Mouse (Mus musculus) forebrain, embryonic 12.5 days (tissue): ENCODE data around the gene Mfrp. TPM values are rescaled to one million over a fixed set of nuclear protein-coding genes. Genes with fewer than 3 reads are reported as not detected.
"Not testable (repeated sequence)": the region's sequence is repeated elsewhere in the genome, so short reads cannot be mapped to it uniquely, and the experiment has no call there.

Source experiments
- ATAC-seq: fragments of 200-750 bp; cut with Nextera tagmentation; 2 replicates; pipeline ENCODE4 v1.8.0; 2017; ENCODE audit warnings: moderate TSS enrichment; ENCODE audit not compliant: low FRiP score
- H3K27ac ChIP-seq: fragments of 300-500 bp; sonication (generic); 2 replicates; pipeline ENCODE4 v1.5.1; 2016; ENCODE audit warnings: mild to moderate bottlenecking
- H3K27me3 ChIP-seq: fragments of 300-500 bp; sonication (generic); 2 replicates; pipeline ENCODE4 v1.6.1; 2016; ENCODE audit warnings: mild to moderate bottlenecking
- H3K36me3 ChIP-seq: fragments of 300-500 bp; sonication (generic); replicated peaks from 2 replicates; pipeline ENCODE4 v1.6.1; 2016; ENCODE audit warnings: mild to moderate bottlenecking
- H3K4me1 ChIP-seq: fragments of 300-500 bp; sonication (generic); 2 replicates; pipeline ENCODE4 v1.6.1; 2016
- H3K4me2 ChIP-seq: fragments of 300-500 bp; sonication (generic); 2 replicates; pipeline ENCODE4 v1.6.1; 2016; ENCODE audit warnings: mild to moderate bottlenecking, moderate library complexity
- H3K4me3 ChIP-seq: fragments of 300-500 bp; sonication (generic); replicated peaks from 2 replicates; pipeline ENCODE4 v1.5.1; 2016; ENCODE audit warnings: mild to moderate bottlenecking
- H3K9ac ChIP-seq: fragments of 300-500 bp; sonication (generic); 2 replicates; pipeline ENCODE4 v1.6.1; 2016; ENCODE audit warnings: mild to moderate bottlenecking
- H3K9me3 ChIP-seq: fragments of 300-500 bp; sonication (generic); 2 replicates; pipeline ENCODE4 v1.6.1; 2016
- WGBS: fragments of 180-500 bp; shearing (Covaris S2); methylation state at CpG from one replicate; pipeline ENCODE4 v1.1.7; 2016; 5-methylcytosine and 5-hydroxymethylcytosine counted together
- polyA plus RNA-seq: library from polyadenylated mRNA; unstranded; fragments of >200 nt; fragmentation: Nextera tagmentation; extraction: Ambion mirVana; gene quantifications from 2 replicates; pipeline ENCODE4 v1.2.1, GENCODE M21; 2016

Mfrp gene
- polyA plus RNA-seq, 1 experiment from 2014 or later, result 0.33 TPM

- H3K9me3 ChIP-seq, result no peaks in the 10 kb centered on the region
- H3K9ac ChIP-seq, result peak overlapping the region; percentile 39
- WGBS, result 38% methylated on average over 9 of the region's 9 CpGs
- ATAC-seq, result no peak
- H3K4me2 ChIP-seq, result peak overlapping the region; percentile 39
- H3K4me1 ChIP-seq, result peaks cover 55% of the 10 kb centered on the region
- H3K27ac ChIP-seq, result no peak overlapping the region
- peak overlapping the region; percentile 11 for H3K4me3 ChIP-seq
- no peaks in the 10 kb centered on the region for H3K27me3 ChIP-seq
- peaks cover 30% of the 10 kb centered on the region for H3K36me3 ChIP-seq
Observed at GRCm38 (mm10) chr9:44109360-44110095, 8.0 kb downstream of the Mfrp start.

DNA sequence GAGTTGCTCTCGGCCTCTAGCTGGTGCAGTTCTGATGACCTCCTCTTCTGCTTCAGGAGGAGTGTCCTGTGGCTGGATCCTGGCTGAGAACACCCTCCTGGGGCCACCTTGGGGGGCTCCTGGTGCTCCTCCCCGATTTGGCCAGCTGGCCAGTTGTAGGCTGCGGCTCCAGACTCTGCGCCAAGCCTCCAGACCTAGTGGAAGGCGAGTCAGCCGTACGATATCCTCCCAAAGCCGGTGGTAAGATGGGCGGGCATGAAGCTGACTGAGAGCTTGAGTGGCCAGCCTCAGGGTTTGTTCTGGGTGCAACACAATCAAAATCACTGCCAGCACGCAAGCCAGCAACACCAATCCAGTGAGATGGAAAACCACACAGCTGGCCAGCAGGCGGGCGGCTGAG lies 10.4 kb downstream of the Mfrp start:
- Histone ChIP-seq H3K4me3 (peak overlapping the region; percentile 80), H3K4me1 (peaks cover 45% of the 10 kb centered on the region), H3K4me2 (peak overlapping the region; percentile 59)
- H3K27ac ChIP-seq, ATAC-seq, H3K9me3 ChIP-seq, H3K36me3 ChIP-seq, H3K9ac ChIP-seq, H3K27me3 ChIP-seq: not testable (repeated sequence)
- 72% methylated on average over 9 of the region's 12 CpGs for WGBS

GRCm38 (mm10) chr9:44113105-44113789 lies 11.7 kb downstream of the Mfrp start, which contains the start of the genes Gm49380 and Rnf26:
Gm49380 (minus strand) TSS chr9:44113500.
Rnf26 (minus strand) TSS chr9:44113517.
- peak; percentile 96 for ATAC-seq
- Histone ChIP-seq H3K27ac (0 out of 2 replicates have a peak within 1 kb of the TSS, but pooled peaks have one; percentile 59), H3K36me3 (peaks cover 10% of the 10 kb centered on the region; the same call in 1 of the 2 replicates), H3K9ac (peak within 1 kb of the TSS; percentile 80), H3K4me1 (peaks cover 32% of the 10 kb centered on the region), H3K4me2 (peak within 1 kb of the TSS; percentile 59), H3K4me3 (peak within 1 kb of the TSS; percentile 80), H3K9me3 (no peaks in the 10 kb centered on the region), H3K27me3 (no peaks in the 10 kb centered on the region)
- under 1% methylated on average over 42 of the region's 51 CpGs for WGBS

DNA sequence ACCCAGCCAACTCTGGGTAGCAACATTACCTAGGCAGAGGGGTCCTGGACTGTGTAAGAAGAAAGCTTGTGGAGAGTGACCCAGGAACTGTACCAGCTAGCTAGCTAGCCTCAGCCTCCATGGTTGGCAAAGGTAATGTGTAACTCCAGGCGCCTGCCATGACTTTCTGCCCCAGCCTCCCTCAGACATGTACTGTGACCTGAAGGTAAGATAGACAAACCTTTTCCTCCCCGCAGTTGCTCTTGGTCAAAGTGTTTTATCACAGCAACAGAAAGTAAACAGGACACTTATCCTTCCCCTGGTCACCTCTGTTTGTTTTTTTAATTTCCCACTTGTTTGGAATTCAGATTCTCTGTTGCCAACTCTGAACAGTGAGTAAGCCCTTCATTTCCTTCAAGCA lies 12.9 kb downstream of the Mfrp start:
- H3K4me2 ChIP-seq, result no peak overlapping the region
- no peak overlapping the region for H3K9ac ChIP-seq
- H3K9me3 ChIP-seq, result no peaks in the 10 kb centered on the region
- H3K27me3 ChIP-seq, result no peaks in the 10 kb centered on the region
- peaks cover 20% of the 10 kb centered on the region for H3K4me1 ChIP-seq
- peaks cover 4% of the 10 kb centered on the region; the same call in 1 of the 2 replicates for H3K36me3 ChIP-seq
- no peak overlapping the region for H3K27ac ChIP-seq
- no peak overlapping the region for H3K4me3 ChIP-seq
- no peak for ATAC-seq
- WGBS, result 91% methylated on average over 2 of the region's 2 CpGs

- ATAC-seq, result no peak
- H3K27ac ChIP-seq, result no peak overlapping the region
- H3K4me1 ChIP-seq, result peaks cover 9% of the 10 kb centered on the region
- H3K9me3 ChIP-seq, result no peaks in the 10 kb centered on the region
- H3K9ac ChIP-seq, result no peak overlapping the region
- no peaks in the 10 kb centered on the region for H3K36me3 ChIP-seq
- no peak overlapping the region for H3K4me3 ChIP-seq
- 95% methylated on average over 9 of the region's 9 CpGs for WGBS
- H3K4me2 ChIP-seq, result no peak overlapping the region
- H3K27me3 ChIP-seq, result no peaks in the 10 kb centered on the region
Observed at GRCm38 (mm10) chr9:44115599-44115998, 14.1 kb downstream of the Mfrp start.

- ATAC-seq, result no peak
- Histone ChIP-seq H3K27ac (no peak overlapping the region), H3K4me1 (peaks cover 7% of the 10 kb centered on the region), H3K4me3 (no peak overlapping the region), H3K27me3 (no peaks in the 10 kb centered on the region), H3K4me2 (no peak overlapping the region), H3K9ac (no peak overlapping the region), H3K9me3 (no peaks in the 10 kb centered on the region), H3K36me3 (no peaks in the 10 kb centered on the region)
- WGBS, result 88% methylated on average over 4 of the region's 4 CpGs
Observed at GRCm38 (mm10) chr9:44116182-44116581, 14.7 kb downstream of the Mfrp start.

DNA sequence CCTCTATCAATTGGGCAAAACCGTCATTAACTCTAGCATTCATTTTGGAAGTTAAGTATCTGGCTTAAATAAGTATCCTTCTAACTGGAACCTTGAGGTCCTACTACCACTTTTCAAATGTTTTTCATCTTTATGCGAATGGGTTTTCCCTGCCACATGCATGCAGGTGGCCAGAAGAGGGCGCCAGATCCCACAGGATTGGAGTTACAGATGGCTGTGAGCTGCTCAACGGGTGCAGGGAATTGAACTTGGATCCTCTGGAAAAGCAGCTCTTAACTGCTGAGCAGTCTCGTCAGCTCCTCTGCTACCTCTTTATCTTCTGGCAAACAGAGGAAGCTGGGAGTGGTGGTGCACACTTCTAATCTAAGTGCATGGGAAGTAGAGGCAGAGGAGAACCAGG lies 17.5 kb downstream of the Mfrp start:
- Histone ChIP-seq H3K4me2 (no peak overlapping the region), H3K4me3 (no peak overlapping the region), H3K27ac (no peak overlapping the region), H3K36me3 (no peaks in the 10 kb centered on the region), H3K9me3 (no peaks in the 10 kb centered on the region), H3K27me3 (no peaks in the 10 kb centered on the region), H3K9ac (no peak overlapping the region), H3K4me1 (no peaks in the 10 kb centered on the region)
- WGBS, result 48% methylated on average over 5 of the region's 5 CpGs
- ATAC-seq, result no peak

- no peak for ATAC-seq
- Histone ChIP-seq H3K27me3 (no peaks in the 10 kb centered on the region), H3K27ac (no peak overlapping the region), H3K4me3 (no peak overlapping the region), H3K4me1 (no peaks in the 10 kb centered on the region), H3K36me3 (no peaks in the 10 kb centered on the region), H3K9ac (no peak overlapping the region), H3K9me3 (no peaks in the 10 kb centered on the region), H3K4me2 (no peak overlapping the region)
- WGBS, result 87% methylated on average over 8 of the region's 8 CpGs
Observed at GRCm38 (mm10) chr9:44119948-44120465, 18.5 kb downstream of the Mfrp start.

GRCm38 (mm10) chr9:44124317-44124716 lies 22.8 kb downstream of the Mfrp start:
- Histone ChIP-seq H3K27ac (no peak overlapping the region), H3K4me2 (no peak overlapping the region), H3K36me3 (no peaks in the 10 kb centered on the region), H3K4me1 (peaks cover 11% of the 10 kb centered on the region), H3K27me3 (0 out of 2 replicates have a peak, but pooled peaks cover 5% of the 10 kb centered on the region), H3K9me3 (no peaks in the 10 kb centered on the region), H3K9ac (no peak overlapping the region), H3K4me3 (no peak overlapping the region)
- 71% methylated on average over 6 of the region's 6 CpGs for WGBS
- no peak for ATAC-seq

- no peaks in the 10 kb centered on the region for H3K9me3 ChIP-seq
- WGBS, result 55% methylated on average over 5 of the region's 5 CpGs
- H3K36me3 ChIP-seq, result no peaks in the 10 kb centered on the region
- H3K27ac ChIP-seq, result no peak overlapping the region
- ATAC-seq, result no peak
- H3K27me3 ChIP-seq, result 0 out of 2 replicates have a peak, but pooled peaks cover 10% of the 10 kb centered on the region
- no peak overlapping the region for H3K4me3 ChIP-seq
- no peak overlapping the region for H3K9ac ChIP-seq
- H3K4me2 ChIP-seq, result no peak overlapping the region
- peaks cover 18% of the 10 kb centered on the region for H3K4me1 ChIP-seq
Observed at GRCm38 (mm10) chr9:44125026-44125425, 23.5 kb downstream of the Mfrp start.

GRCm38 (mm10) chr9:44125546-44126428 lies 24.3 kb downstream of the Mfrp start:
- Histone ChIP-seq H3K9ac (no peak overlapping the region), H3K36me3 (no peaks in the 10 kb centered on the region), H3K4me1 (peaks cover 26% of the 10 kb centered on the region), H3K4me3 (no peak overlapping the region), H3K27me3 (peaks cover 14% of the 10 kb centered on the region; the same call in 1 of the 2 replicates), H3K27ac (no peak overlapping the region), H3K9me3 (no peaks in the 10 kb centered on the region), H3K4me2 (peak overlapping the region; percentile 24; the same call in 1 of the 2 replicates)
- 33% methylated on average over 18 of the region's 18 CpGs for WGBS
- ATAC-seq, result peak; percentile 70

DNA sequence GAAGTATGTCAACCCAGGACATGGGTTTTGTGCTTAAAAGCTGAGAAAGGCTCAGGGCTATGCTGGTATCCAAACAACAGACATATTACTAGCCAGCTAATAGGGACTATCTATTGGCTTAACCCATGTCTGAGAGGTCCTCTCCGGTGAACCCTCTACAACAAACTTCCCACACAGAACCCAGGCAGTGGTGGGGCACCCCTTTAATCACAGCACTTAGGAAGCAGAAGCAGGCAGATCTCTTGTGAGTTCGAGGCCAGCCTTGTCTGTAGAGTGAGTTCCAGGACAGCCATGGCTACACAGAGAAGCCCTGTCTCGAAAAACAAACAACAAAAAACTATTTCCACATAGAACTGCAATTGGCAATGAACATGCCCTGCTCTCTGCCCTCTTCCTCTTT lies 25.2 kb downstream of the Mfrp start:
- Histone ChIP-seq H3K4me3 (no peak overlapping the region), H3K9me3 (no peaks in the 10 kb centered on the region), H3K9ac (no peak overlapping the region), H3K4me1 (peaks cover 34% of the 10 kb centered on the region), H3K4me2 (no peak overlapping the region), H3K27me3 (peaks cover 23% of the 10 kb centered on the region), H3K27ac (no peak overlapping the region), H3K36me3 (no peaks in the 10 kb centered on the region)
- 90% methylated on average over 3 of the region's 3 CpGs for WGBS
- ATAC-seq, result no peak
